Mouse (Mus musculus): ENCODE results near the gene Cox5a.

- peak; percentile 83 for TF ChIP-seq CTCF (IDR thresholded peaks at IDR 0.05; ENCODE audit: low read depth)
- no peak for TF ChIP-seq EP300 (IDR thresholded peaks at IDR 0.05; ENCODE audit: low read depth)
These were observed 20.2 kb downstream of the Cox5a start for GRCm38 (mm10) chr9:57541312-57541711.

All from liver, postnatal 0 days (tissue).